Mouse (Mus musculus) CH12.LX (cell line): ENCODE measurements at regions not wholly inside any gene's neighbourhood (a gene's known extent, or its start where the extent isn't known, plus 50 kb on each side); places are given as distances from the start of the nearest gene placed in this dataset.

Source experiments
- DNase-seq: peaks from one replicate; pipeline ENCODE4 v3.0.0-alpha.2; 2013; ENCODE audit errors: extremely low read depth
- H3K27ac ChIP-seq: 2 replicates; pipeline ENCODE4 v1.5.1; 2012; ENCODE audit warnings: low read depth, mild to moderate bottlenecking, control low read depth, moderate library complexity; ENCODE audit not compliant: insufficient read depth
- H3K27me3 ChIP-seq: replicated peaks from 2 replicates; pipeline ENCODE3; 2012; ENCODE audit warnings: inconsistent platforms
- H3K36me3 ChIP-seq, 2 experiments: replicated peaks in 1 of 2; 2 replicates each; pipeline versions ENCODE3 to v1.6.1; 2012; ENCODE audit warnings: inconsistent platforms in 1 of 2, low read length in 1 of 2, mild to moderate bottlenecking in 1 of 2, mixed read lengths in 1 of 2, moderate library complexity in 1 of 2; ENCODE audit not compliant: control insufficient read depth in 1 of 2, insufficient read depth in 1 of 2
- H3K4me1 ChIP-seq, 2 experiments: 2 replicates each; pipeline ENCODE4 v1.6.1; 2012; ENCODE audit warnings: inconsistent platforms in 1 of 2, moderate library complexity in 1 of 2; ENCODE audit not compliant: insufficient read depth in 2 of 2, control insufficient read depth in 1 of 2
- H3K4me2 ChIP-seq: 2 replicates; pipeline ENCODE4 v1.6.1; 2012; ENCODE audit warnings: low read depth, mild to moderate bottlenecking, control low read depth; ENCODE audit not compliant: poor library complexity, insufficient read depth, severe bottlenecking
- H3K4me3 ChIP-seq, 3 experiments: fragments of 150-350 bp in 1 of 3; sonication (generic) in 1 of 3; replicated peaks in 1 of 3; 2 replicates each; pipeline versions ENCODE3 to v1.5.1; 2011 to 2012; ENCODE audit warnings: low read depth in 2 of 3, low read length in 2 of 3, mild to moderate bottlenecking in 2 of 3, moderate library complexity in 2 of 3, control low read depth in 1 of 3, improper control_type of control experiment in 1 of 3, inconsistent platforms in 1 of 3, mixed read lengths in 1 of 3; ENCODE audit not compliant: poor library complexity in 1 of 3
- H3K79me2 ChIP-seq: replicated peaks from 2 replicates; pipeline ENCODE4 v1.6.1; 2012; ENCODE audit warnings: mild to moderate bottlenecking, moderate library complexity; ENCODE audit not compliant: control insufficient read depth, poor library complexity, insufficient read depth, severe bottlenecking; ENCODE audit errors: extremely low read depth
- H3K9ac ChIP-seq: 2 replicates; pipeline ENCODE4 v1.6.1; 2012; ENCODE audit warnings: low read depth, mild to moderate bottlenecking, control low read depth, moderate library complexity; ENCODE audit not compliant: insufficient read depth
- H3K9me3 ChIP-seq: replicated peaks from 2 replicates; pipeline ENCODE3; 2012; ENCODE audit warnings: low read length, inconsistent platforms, mixed read lengths
- CHD1 ChIP-seq: IDR thresholded peaks from 2 replicates; pipeline ENCODE4 v1.6.1; 2012; ENCODE audit warnings: low read depth, low read length, improper control_type of control experiment, inconsistent platforms
- ELF1 ChIP-seq: IDR thresholded peaks from 2 replicates; pipeline ENCODE4 v1.6.1; 2014; ENCODE audit warnings: low read depth, mild to moderate bottlenecking, inconsistent platforms, low read length, improper control_type of control experiment
- EP300 ChIP-seq: IDR thresholded peaks from 2 replicates; pipeline ENCODE4 v1.6.1; 2011; ENCODE audit warnings: low read length, improper control_type of control experiment
- HCFC1 ChIP-seq: IDR thresholded peaks from 2 replicates; pipeline ENCODE4 v1.6.1; 2012; ENCODE audit warnings: low read depth, mild to moderate bottlenecking, inconsistent platforms, low read length, improper control_type of control experiment
- IRF4 ChIP-seq: IDR thresholded peaks from 2 replicates; pipeline ENCODE4 v1.6.1; 2014; ENCODE audit warnings: low read depth, mild to moderate bottlenecking, inconsistent platforms, low read length, improper control_type of control experiment
- KAT2A ChIP-seq: IDR thresholded peaks from 2 replicates; pipeline ENCODE4 v1.6.1; 2012; ENCODE audit warnings: low read length, improper control_type of control experiment, inconsistent platforms; ENCODE audit not compliant: insufficient replicate concordance
- MAFK ChIP-seq: IDR thresholded peaks from 2 replicates; pipeline ENCODE4 v1.6.1; 2011; ENCODE audit warnings: low read length, improper control_type of control experiment; ENCODE audit not compliant: insufficient replicate concordance
- MAZ ChIP-seq: IDR thresholded peaks from 2 replicates; pipeline ENCODE4 v1.6.1; 2012; ENCODE audit warnings: low read depth, mild to moderate bottlenecking, inconsistent platforms, low read length, improper control_type of control experiment, moderate library complexity
- MXI1 ChIP-seq: IDR thresholded peaks from 2 replicates; pipeline ENCODE4 v1.6.1; 2011; ENCODE audit warnings: mild to moderate bottlenecking, low read depth, low read length, improper control_type of control experiment
- NRF1 ChIP-seq: IDR thresholded peaks from 2 replicates; pipeline ENCODE4 v1.6.1; 2014; ENCODE audit warnings: low read depth, mild to moderate bottlenecking, inconsistent platforms, low read length, improper control_type of control experiment, moderate library complexity
- PAX5 ChIP-seq: IDR thresholded peaks from 2 replicates; pipeline ENCODE4 v1.6.1; 2012; ENCODE audit warnings: low read length, inconsistent platforms, mixed read lengths
- RCOR1 ChIP-seq: conservative IDR thresholded peaks from 2 replicates; pipeline ENCODE4 v1.6.1; 2012; ENCODE audit warnings: low read depth, mild to moderate bottlenecking, inconsistent platforms, low read length, improper control_type of control experiment
- TCF12 ChIP-seq: IDR thresholded peaks from 2 replicates; pipeline ENCODE4 v1.6.1; 2014; ENCODE audit warnings: low read depth, mild to moderate bottlenecking, inconsistent platforms, low read length, improper control_type of control experiment
- ZC3H11A ChIP-seq: IDR thresholded peaks from 2 replicates; pipeline ENCODE4 v1.6.1; 2012; ENCODE audit warnings: low read depth, mild to moderate bottlenecking, inconsistent platforms, low read length, improper control_type of control experiment
- ZMIZ1 ChIP-seq: IDR thresholded peaks from 2 replicates; pipeline ENCODE4 v1.6.1; 2012; ENCODE audit warnings: low read depth, mild to moderate bottlenecking, inconsistent platforms, low read length, improper control_type of control experiment
- dilution Hi-C: fragments of 300-500 bp; cut with MboI; formaldehyde crosslinking; loops from 2 replicates; pipeline ENCODE4 v1.14.3; 2020; ENCODE audit warnings: low sequenced_read_pairs; ENCODE audit not compliant: extremely low pct_unique_long_range_greater_than_20kb, extremely low pct_ligation_motif_present
- in situ Hi-C: fragments of 300-500 bp; cut with MboI; formaldehyde crosslinking; loops from 3 replicates; pipeline ENCODE4 v1.14.3; 2019; ENCODE audit warnings: low sequenced_read_pairs, low pct_ligation_motif_present, low pct_unique_long_range_greater_than_20kb, mixed read lengths

GRCm38 (mm10) chr1:166807163-166807945 lies 125.7 kb upstream of the Fmo9 start:
- H3K27me3 ChIP-seq: no peaks in the 10 kb centered on the region
- no peaks in the 10 kb centered on the region for H3K36me3 ChIP-seq
- in situ Hi-C loops (no loop called here), dilution Hi-C loops (no loop called here)
- H3K9me3 ChIP-seq: no peaks in the 10 kb centered on the region
- no peak overlapping the region for H3K4me2 ChIP-seq
- TF ChIP-seq RCOR1: no peak
- H3K4me3 ChIP-seq: no peak overlapping the region
- no peak overlapping the region for H3K27ac ChIP-seq
- no peak for DNase-seq
- no peak overlapping the region for H3K9ac ChIP-seq
- no peaks in the 10 kb centered on the region for H3K79me2 ChIP-seq
- no peaks in the 10 kb centered on the region for H3K4me1 ChIP-seq

GRCm38 (mm10) chr1:166811341-166812071 lies 129.9 kb upstream of the Fmo9 start:
- no peaks in the 10 kb centered on the region for H3K79me2 ChIP-seq
- no peak overlapping the region for H3K4me3 ChIP-seq
- in situ Hi-C loops: no loop called here
- no peak for DNase-seq
- H3K9ac ChIP-seq: no peak overlapping the region
- no peak overlapping the region for H3K27ac ChIP-seq
- H3K36me3 ChIP-seq: no peaks in the 10 kb centered on the region
- no peaks in the 10 kb centered on the region for H3K27me3 ChIP-seq
- no peaks in the 10 kb centered on the region for H3K4me1 ChIP-seq
- dilution Hi-C loops: no loop called here
- no peaks in the 10 kb centered on the region for H3K9me3 ChIP-seq
- H3K4me2 ChIP-seq: no peak overlapping the region
- TF ChIP-seq HCFC1: no peak
- TF ChIP-seq ZMIZ1: no peak
- no peak for TF ChIP-seq CHD1
- no peak for TF ChIP-seq NRF1
- TF ChIP-seq EP300: no peak
- TF ChIP-seq RCOR1: no peak
- no peak for TF ChIP-seq ZC3H11A
- no peak for TF ChIP-seq MAFK
- TF ChIP-seq PAX5: no peak
- no peak for TF ChIP-seq IRF4
- TF ChIP-seq TCF12: no peak
- TF ChIP-seq KAT2A: no peak
- TF ChIP-seq ELF1: no peak
- no peak for TF ChIP-seq MXI1
- no peak for TF ChIP-seq MAZ
